Mouse (Mus musculus): ENCODE measurements around the gene Fig4.

- TF ChIP-seq E2F4 (IDR thresholded peaks at IDR 0.05; ENCODE audit: borderline replicate concordance, low read depth, low read length) (no peak), EP300 (IDR thresholded peaks at IDR 0.05; ENCODE audit: low read depth in 1 of 2, low read length in 2 of 2) (peak; percentile 82 to 86), UBTF (IDR thresholded peaks at IDR 0.05; ENCODE audit: borderline replicate concordance, insufficient read depth, low read depth, low read length) (no peak), GATA1 (IDR thresholded peaks at IDR 0.05; ENCODE audit: low read depth, low read length) (peak; percentile 93)
Measured at GRCm38 (mm10) chr10:41208860-41209377, 94.1 kb downstream of the Fig4 start.
